Mouse (Mus musculus) limb, embryonic 12.5 days (tissue): ENCODE measurements around the gene Pdlim3. TPM values are rescaled to one million over a fixed set of nuclear protein-coding genes. Genes with fewer than 3 reads are reported as not detected.

Source experiments
- ATAC-seq: fragments of 200-750 bp; cut with Nextera tagmentation; 2 replicates; pipeline ENCODE4 v1.8.0; 2017; ENCODE audit warnings: low read depth, moderate TSS enrichment; ENCODE audit not compliant: insufficient number of reproducible peaks, insufficient read depth, low FRiP score, low TSS enrichment
- H3K27ac ChIP-seq: fragments of 300-500 bp; sonication (generic); 2 replicates; pipeline ENCODE4 v1.5.1; 2016; ENCODE audit warnings: mild to moderate bottlenecking, moderate library complexity
- H3K27me3 ChIP-seq: fragments of 300-500 bp; sonication (generic); 2 replicates; pipeline ENCODE4 v1.6.1; 2016; ENCODE audit warnings: mild to moderate bottlenecking, moderate library complexity
- H3K36me3 ChIP-seq: fragments of 300-500 bp; sonication (generic); 2 replicates; pipeline ENCODE4 v1.6.1; 2016; ENCODE audit warnings: mild to moderate bottlenecking, moderate library complexity
- H3K4me1 ChIP-seq: fragments of 300-500 bp; sonication (generic); replicated peaks from 2 replicates; pipeline ENCODE4 v1.6.1; 2016
- H3K4me2 ChIP-seq: fragments of 300-500 bp; sonication (generic); 2 replicates; pipeline ENCODE4 v1.6.1; 2016; ENCODE audit warnings: mild to moderate bottlenecking, moderate library complexity
- H3K4me3 ChIP-seq: fragments of 300-500 bp; sonication (generic); replicated peaks from 2 replicates; pipeline ENCODE4 v1.5.1; 2016; ENCODE audit warnings: mild to moderate bottlenecking
- H3K9ac ChIP-seq: fragments of 300-500 bp; sonication (generic); replicated peaks from 2 replicates; pipeline ENCODE4 v1.6.1; 2016; ENCODE audit warnings: mild to moderate bottlenecking, moderate library complexity
- H3K9me3 ChIP-seq: fragments of 300-500 bp; sonication (generic); 2 replicates; pipeline ENCODE4 v1.6.1; 2016; ENCODE audit warnings: mild to moderate bottlenecking, moderate library complexity
- WGBS: fragments of 180-500 bp; shearing (Covaris S2); methylation state at CpG from one replicate; pipeline ENCODE4 v1.1.7; 2016; 5-methylcytosine and 5-hydroxymethylcytosine counted together
- polyA plus RNA-seq: library from polyadenylated mRNA; unstranded; fragments of >200 nt; fragmentation: Nextera tagmentation; extraction: Ambion mirVana; gene quantifications from 2 replicates; pipeline ENCODE4 v1.2.1, GENCODE M21; 2016

Gene Pdlim3
- polyA plus RNA-seq, 1 experiment from 2014 or later, result 17.9 TPM

GRCm38 (mm10) chr8:45876397-45876796 lies 8.9 kb upstream of the Pdlim3 start:
- Histone ChIP-seq H3K27me3 (no peaks in the 10 kb centered on the region), H3K9ac (no peak overlapping the region), H3K4me1 (peaks cover 24% of the 10 kb centered on the region), H3K4me2 (no peak overlapping the region), H3K36me3 (no peaks in the 10 kb centered on the region), H3K9me3 (0 out of 2 replicates have a peak, but pooled peaks cover 5% of the 10 kb centered on the region), H3K4me3 (no peak overlapping the region), H3K27ac (no peak overlapping the region)
- WGBS, result 90% methylated on average over 5 of the region's 5 CpGs
- ATAC-seq, result no peak

- Histone ChIP-seq H3K4me2 (no peak overlapping the region), H3K4me1 (peaks cover 15% of the 10 kb centered on the region), H3K9ac (no peak overlapping the region), H3K27ac (no peak overlapping the region), H3K27me3 (no peaks in the 10 kb centered on the region), H3K9me3 (0 out of 2 replicates have a peak, but pooled peaks cover 5% of the 10 kb centered on the region), H3K4me3 (no peak overlapping the region), H3K36me3 (no peaks in the 10 kb centered on the region)
- no peak for ATAC-seq
- WGBS, result 78% methylated on average over 7 of the region's 7 CpGs
Observed at GRCm38 (mm10) chr8:45877680-45878079, 7.6 kb upstream of the Pdlim3 start.

GRCm38 (mm10) chr8:45880457-45880856 lies 4.8 kb upstream of the Pdlim3 start:
- ATAC-seq, result no peak
- Histone ChIP-seq H3K27me3 (0 out of 2 replicates have a peak, but pooled peaks cover 11% of the 10 kb centered on the region), H3K9ac (no peak overlapping the region), H3K4me2 (no peak overlapping the region), H3K9me3 (0 out of 2 replicates have a peak, but pooled peaks cover 5% of the 10 kb centered on the region), H3K4me3 (no peak overlapping the region), H3K27ac (no peak overlapping the region), H3K36me3 (no peaks in the 10 kb centered on the region), H3K4me1 (peaks cover 22% of the 10 kb centered on the region)
- WGBS, result 95% methylated on average over 3 of the region's 3 CpGs

GRCm38 (mm10) chr8:45881726-45882125 lies 3.5 kb upstream of the Pdlim3 start:
- 87% methylated on average over 8 of the region's 8 CpGs for WGBS
- peaks cover 19% of the 10 kb centered on the region for H3K4me1 ChIP-seq
- no peak overlapping the region for H3K27ac ChIP-seq
- no peak overlapping the region for H3K4me3 ChIP-seq
- ATAC-seq, result no peak
- 0 out of 2 replicates have a peak, but pooled peaks cover 5% of the 10 kb centered on the region for H3K9me3 ChIP-seq
- H3K4me2 ChIP-seq, result no peak overlapping the region
- 0 out of 2 replicates have a peak, but pooled peaks cover 11% of the 10 kb centered on the region for H3K27me3 ChIP-seq
- no peaks in the 10 kb centered on the region for H3K36me3 ChIP-seq
- no peak overlapping the region for H3K9ac ChIP-seq

GRCm38 (mm10) chr8:45883793-45884192 lies 1.5 kb upstream of the Pdlim3 start:
- 38% methylated on average over 4 of the region's 4 CpGs for WGBS
- peaks cover 19% of the 10 kb centered on the region for H3K4me1 ChIP-seq

GRCm38 (mm10) chr8:45884552-45884951 lies 709 bp upstream of the Pdlim3 start:
- H3K4me2 ChIP-seq, result peak overlapping the region; percentile 88
- peaks cover 19% of the 10 kb centered on the region for H3K4me1 ChIP-seq
- peak overlapping the region; percentile 42 for H3K4me3 ChIP-seq
- no peak for ATAC-seq
- 0 out of 2 replicates have a peak, but pooled peaks cover 5% of the 10 kb centered on the region for H3K9me3 ChIP-seq
- H3K9ac ChIP-seq, result no peak overlapping the region; the same call in 1 of the 2 replicates
- H3K27ac ChIP-seq, result no peak overlapping the region
- H3K27me3 ChIP-seq, result 0 out of 2 replicates have a peak, but pooled peaks cover 11% of the 10 kb centered on the region
- H3K36me3 ChIP-seq, result no peaks in the 10 kb centered on the region
- 4% methylated on average over 13 of the region's 13 CpGs for WGBS

More at GRCm38 (mm10) chr8:45883793-45884192, 1.5 kb upstream of the Pdlim3 start:
- H3K36me3 ChIP-seq, result no peaks in the 10 kb centered on the region
- 0 out of 2 replicates have a peak, but pooled peaks cover 5% of the 10 kb centered on the region for H3K9me3 ChIP-seq
- H3K27me3 ChIP-seq, result 0 out of 2 replicates have a peak, but pooled peaks cover 11% of the 10 kb centered on the region
- no peak overlapping the region for H3K4me3 ChIP-seq
- H3K4me2 ChIP-seq, result peak overlapping the region; percentile 88; the same call in 1 of the 2 replicates
- H3K9ac ChIP-seq, result no peak overlapping the region; the same call in 1 of the 2 replicates
- no peak overlapping the region for H3K27ac ChIP-seq
- ATAC-seq, result no peak

GRCm38 (mm10) chr8:45885775-45886174 lies 514 bp downstream of the Pdlim3 start:
- Histone ChIP-seq H3K27me3 (0 out of 2 replicates have a peak, but pooled peaks cover 11% of the 10 kb centered on the region), H3K9ac (peak overlapping the region; percentile 50; the same call in 1 of the 2 replicates), H3K4me3 (peak overlapping the region; percentile 42), H3K4me2 (peak overlapping the region; percentile 88), H3K4me1 (peaks cover 19% of the 10 kb centered on the region), H3K27ac (0 out of 2 replicates have a peak overlapping the region, but pooled peaks have one; percentile 41), H3K36me3 (no peaks in the 10 kb centered on the region), H3K9me3 (no peaks in the 10 kb centered on the region)
- WGBS, result 30% methylated on average over 2 of the region's 2 CpGs
- ATAC-seq, result no peak

GRCm38 (mm10) chr8:45889737-45890136 lies 4.5 kb downstream of the Pdlim3 start:
- 92% methylated on average over 7 of the region's 7 CpGs for WGBS

GRCm38 (mm10) chr8:45896590-45896989 lies 11.3 kb downstream of the Pdlim3 start:
- Histone ChIP-seq H3K9ac (no peak overlapping the region), H3K9me3 (no peaks in the 10 kb centered on the region), H3K27me3 (no peaks in the 10 kb centered on the region), H3K36me3 (no peaks in the 10 kb centered on the region), H3K4me1 (no peaks in the 10 kb centered on the region), H3K4me2 (no peak overlapping the region), H3K27ac (no peak overlapping the region), H3K4me3 (no peak overlapping the region)
- 82% methylated on average over 3 of the region's 3 CpGs for WGBS
- ATAC-seq, result no peak

More at GRCm38 (mm10) chr8:45889737-45890136, 4.5 kb downstream of the Pdlim3 start:
- Histone ChIP-seq H3K4me3 (no peak overlapping the region), H3K27me3 (no peaks in the 10 kb centered on the region), H3K4me2 (no peak overlapping the region), H3K36me3 (no peaks in the 10 kb centered on the region), H3K4me1 (peaks cover 11% of the 10 kb centered on the region), H3K9me3 (no peaks in the 10 kb centered on the region), H3K27ac (no peak overlapping the region), H3K9ac (no peak overlapping the region)
- ATAC-seq, result no peak

GRCm38 (mm10) chr8:45899783-45900182 lies 14.5 kb downstream of the Pdlim3 start:
- no peaks in the 10 kb centered on the region for H3K4me1 ChIP-seq
- no peak for ATAC-seq
- no peak overlapping the region for H3K27ac ChIP-seq
- H3K4me3 ChIP-seq, result no peak overlapping the region
- no peaks in the 10 kb centered on the region for H3K9me3 ChIP-seq
- H3K9ac ChIP-seq, result no peak overlapping the region
- H3K27me3 ChIP-seq, result no peaks in the 10 kb centered on the region
- no peak overlapping the region for H3K4me2 ChIP-seq
- H3K36me3 ChIP-seq, result no peaks in the 10 kb centered on the region
- 86% methylated on average over 3 of the region's 3 CpGs for WGBS

GRCm38 (mm10) chr8:45901626-45902025 lies 16.4 kb downstream of the Pdlim3 start:
- H3K9me3 ChIP-seq, result no peaks in the 10 kb centered on the region
- WGBS, result 84% methylated on average over 8 of the region's 8 CpGs
- no peak overlapping the region for H3K9ac ChIP-seq
- no peak overlapping the region for H3K4me2 ChIP-seq
- no peaks in the 10 kb centered on the region for H3K27me3 ChIP-seq
- no peaks in the 10 kb centered on the region for H3K4me1 ChIP-seq
- no peak for ATAC-seq
- no peak overlapping the region for H3K4me3 ChIP-seq
- H3K36me3 ChIP-seq, result no peaks in the 10 kb centered on the region
- H3K27ac ChIP-seq, result no peak overlapping the region

- no peak overlapping the region for H3K27ac ChIP-seq
- no peaks in the 10 kb centered on the region for H3K27me3 ChIP-seq
- no peak overlapping the region for H3K9ac ChIP-seq
- no peak overlapping the region for H3K4me3 ChIP-seq
- WGBS, result 19% methylated on average over 3 of the region's 3 CpGs
- no peaks in the 10 kb centered on the region for H3K36me3 ChIP-seq
- no peak for ATAC-seq
- 0 out of 2 replicates have a peak, but pooled peaks cover 4% of the 10 kb centered on the region for H3K4me1 ChIP-seq
- no peak overlapping the region for H3K4me2 ChIP-seq
- H3K9me3 ChIP-seq, result no peaks in the 10 kb centered on the region
Observed at GRCm38 (mm10) chr8:45903659-45904058, 18.4 kb downstream of the Pdlim3 start.
